Mouse (Mus musculus) stomach, postnatal 0 days (tissue): ENCODE measurements around the gene Anapc2. TPM values are rescaled to one million over a fixed set of nuclear protein-coding genes. Genes with fewer than 3 reads are reported as not detected.

ENCODE experiments used
- ATAC-seq: fragments of 200-750 bp; cut with Nextera tagmentation; 2 replicates; pipeline ENCODE4 v1.8.0; 2017; ENCODE audit not compliant: low FRiP score, low TSS enrichment
- DNase-seq: peaks from one replicate; pipeline ENCODE4 v3.0.0-alpha.2; 2016; ENCODE audit warnings: low spot score
- H3K27ac ChIP-seq: fragments of 300-500 bp; sonication (generic); replicated peaks from 2 replicates; pipeline ENCODE4 v1.5.1; 2014; ENCODE audit warnings: mild to moderate bottlenecking, control low read depth
- H3K27me3 ChIP-seq: fragments of 300-500 bp; sonication (generic); 2 replicates; pipeline ENCODE4 v1.6.1; 2014; ENCODE audit warnings: low read length; ENCODE audit not compliant: control insufficient read depth, insufficient read depth
- H3K36me3 ChIP-seq: fragments of 300-500 bp; sonication (generic); 2 replicates; pipeline ENCODE4 v1.6.1; 2014; ENCODE audit warnings: low read length, mixed read lengths; ENCODE audit not compliant: control insufficient read depth, insufficient read depth
- H3K4me1 ChIP-seq: fragments of 300-500 bp; sonication (generic); replicated peaks from 2 replicates; pipeline ENCODE4 v1.6.1; 2014; ENCODE audit warnings: antibody characterized with exemption; ENCODE audit not compliant: control insufficient read depth, insufficient read depth
- H3K4me2 ChIP-seq: fragments of 300-500 bp; sonication (generic); replicated peaks from 2 replicates; pipeline ENCODE4 v1.6.1; 2014; ENCODE audit warnings: low read depth, mild to moderate bottlenecking, control low read depth, moderate library complexity
- H3K4me3 ChIP-seq: fragments of 300-500 bp; sonication (generic); 2 replicates; pipeline ENCODE4 v1.5.1; 2014; ENCODE audit warnings: low read depth, low read length, control low read depth
- H3K9ac ChIP-seq: fragments of 300-500 bp; sonication (generic); 2 replicates; pipeline ENCODE4 v1.6.1; 2014; ENCODE audit warnings: mild to moderate bottlenecking, low read length, control low read depth, mixed read lengths
- H3K9me3 ChIP-seq: fragments of 300-500 bp; sonication (generic); 2 replicates; pipeline ENCODE4 v1.6.1; 2016; ENCODE audit warnings: low read length; ENCODE audit not compliant: control insufficient read depth
- CTCF ChIP-seq: IDR thresholded peaks from 2 replicates; pipeline ENCODE4 v1.5.1; 2016; ENCODE audit warnings: antibody characterized with exemption, low read depth, mild to moderate bottlenecking, moderate library complexity
- EP300 ChIP-seq: optimal IDR thresholded peaks from 2 replicates; pipeline ENCODE3; 2016; ENCODE audit warnings: antibody characterized with exemption
- WGBS: fragments of 180-500 bp; shearing (Covaris S2); extraction: QIAGEN DNeasy Blood & Tissue Kit; methylation state at CpG from one replicate; pipeline ENCODE4 v1.1.7; 2014; 5-methylcytosine and 5-hydroxymethylcytosine counted together
- polyA plus RNA-seq: library from polyadenylated mRNA; unstranded; fragments of >200 nt; fragmentation: Nextera tagmentation; extraction: Ambion mirVana; gene quantifications from 2 replicates; pipeline ENCODE4 v1.2.1, GENCODE M21; 2015

Gene Anapc2
- polyA plus RNA-seq, 1 experiment from 2014 or later = 57.5 TPM

DNA sequence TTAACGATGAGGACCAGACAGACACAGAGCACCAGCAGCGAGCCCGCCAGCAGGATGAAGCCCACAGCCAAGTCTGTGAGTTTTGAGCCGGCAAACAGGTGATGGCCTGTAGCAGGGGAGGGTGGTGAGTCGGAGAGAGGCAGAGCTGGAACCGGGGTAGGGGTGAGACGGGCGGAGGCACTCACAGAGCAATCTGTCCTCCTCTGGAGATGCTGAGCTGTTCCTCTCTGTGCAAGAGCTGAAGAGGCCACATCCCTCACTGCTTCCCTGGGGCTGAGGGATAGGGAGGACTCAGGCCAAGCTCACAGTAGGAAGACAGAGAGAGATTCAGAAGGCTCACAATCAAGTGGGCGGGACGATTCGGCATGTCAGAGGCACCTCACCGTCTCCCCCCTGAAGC lies 41.2 kb upstream of the Anapc2 start:
- Histone ChIP-seq H3K4me3 (no peak overlapping the region), H3K9me3 (no peaks in the 10 kb centered on the region), H3K4me2 (no peak overlapping the region), H3K36me3 (no peaks in the 10 kb centered on the region), H3K27me3 (no peaks in the 10 kb centered on the region), H3K27ac (no peak overlapping the region), H3K4me1 (no peaks in the 10 kb centered on the region), H3K9ac (no peak overlapping the region)
- 63% methylated on average over 12 of the region's 12 CpGs for WGBS
- no peak for DNase-seq
- ATAC-seq = no peak
- TF ChIP-seq EP300 = no peak
- TF ChIP-seq CTCF = no peak

DNA sequence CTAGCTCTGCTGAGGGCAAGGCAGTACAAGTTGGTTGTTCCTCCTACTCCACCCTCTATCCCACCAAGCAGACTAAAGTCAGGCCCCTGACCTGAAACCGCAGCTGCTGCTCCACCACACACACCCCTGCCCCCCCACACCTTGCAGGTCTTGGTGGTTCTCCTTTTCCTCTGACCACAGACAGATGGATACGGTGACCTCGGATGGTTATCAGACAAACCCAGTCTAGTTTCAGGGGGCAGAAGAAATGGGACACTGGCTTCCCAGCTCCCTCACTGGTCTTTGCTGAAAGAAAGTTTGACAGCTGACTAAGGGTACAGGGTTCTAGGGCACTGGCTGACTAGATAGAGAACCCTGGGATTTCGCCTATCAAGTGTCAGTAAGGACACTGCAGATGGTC lies 38.9 kb upstream of the Anapc2 start:
- H3K27ac ChIP-seq = no peak overlapping the region
- no peaks in the 10 kb centered on the region for H3K9me3 ChIP-seq
- H3K9ac ChIP-seq = no peak overlapping the region
- ATAC-seq (no peak), DNase-seq (no peak)
- no peak overlapping the region for H3K4me2 ChIP-seq
- H3K27me3 ChIP-seq = no peaks in the 10 kb centered on the region
- H3K4me1 ChIP-seq = no peaks in the 10 kb centered on the region
- 75% methylated on average over 4 of the region's 4 CpGs for WGBS
- TF ChIP-seq EP300 (no peak), CTCF (no peak)
- no peak overlapping the region for H3K4me3 ChIP-seq
- no peaks in the 10 kb centered on the region for H3K36me3 ChIP-seq

DNA sequence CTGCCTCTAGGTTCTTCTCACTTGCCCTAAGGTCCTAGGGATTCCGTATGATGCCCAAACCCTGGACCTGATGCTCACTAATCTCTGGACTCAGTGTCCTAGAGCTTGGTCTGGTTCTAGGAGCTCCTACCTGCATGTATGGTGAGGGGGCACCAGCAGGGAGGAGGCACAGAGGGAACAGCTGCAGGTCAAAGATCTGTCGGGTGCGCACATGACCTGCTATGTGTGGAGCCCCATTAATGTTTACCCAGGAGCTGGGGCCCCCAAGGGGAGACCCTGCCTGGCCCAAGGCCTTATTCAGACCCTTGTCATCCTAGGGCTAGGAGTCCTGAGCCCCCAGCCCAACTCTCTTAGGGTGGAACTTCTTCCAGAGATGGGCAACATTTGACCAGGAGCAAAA lies 38.2 kb upstream of the Anapc2 start, which contains the start of gene Slc34a3:
Gene Slc34a3, minus strand, starts transcription at position 315 of the 400 bp plus-strand sequence.
- Histone ChIP-seq H3K27me3 (no peaks in the 10 kb centered on the region), H3K36me3 (no peaks in the 10 kb centered on the region), H3K9me3 (no peaks in the 10 kb centered on the region), H3K4me1 (no peaks in the 10 kb centered on the region), H3K9ac (0 out of 2 replicates have a peak within 1 kb of the TSS, but pooled peaks have one; percentile 4), H3K4me3 (no peak within 1 kb of the TSS), H3K4me2 (no peak within 1 kb of the TSS), H3K27ac (no peak within 1 kb of the TSS)
- WGBS = 67% methylated on average over 3 of the region's 3 CpGs
- ATAC-seq (no peak), DNase-seq (no peak)
- TF ChIP-seq CTCF (no peak), EP300 (no peak)

DNA sequence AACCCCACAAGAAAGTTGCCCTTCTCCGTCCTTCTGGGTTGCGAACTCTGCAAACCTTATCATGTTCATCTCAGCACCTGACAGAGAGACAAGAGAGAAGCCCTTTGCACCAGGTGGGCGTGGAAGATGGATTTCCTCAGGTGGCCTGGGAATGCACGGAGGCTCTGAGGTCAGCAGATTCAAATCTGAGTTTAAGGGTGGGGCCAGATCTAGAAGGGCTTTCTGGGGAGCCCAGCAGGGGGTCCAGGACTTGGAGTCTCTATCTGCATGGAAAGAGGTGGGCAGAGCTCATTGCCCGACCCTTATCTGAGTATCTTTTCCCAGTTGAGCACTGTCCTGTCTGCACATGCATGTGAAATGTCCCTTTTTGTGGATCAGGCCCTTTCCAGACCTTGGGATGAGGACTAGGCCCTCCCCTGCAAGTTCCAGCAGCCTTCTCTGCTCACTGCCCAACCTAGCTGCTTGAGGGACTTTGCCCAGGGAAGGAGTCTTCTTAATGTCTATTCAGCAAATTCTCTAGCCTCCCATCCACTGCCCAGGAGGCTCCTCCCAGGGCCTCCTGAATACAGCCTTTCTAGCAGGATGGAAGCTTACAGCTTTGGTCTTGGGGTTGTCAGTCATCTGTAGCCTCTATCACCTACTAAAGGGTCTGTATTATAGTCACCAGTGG lies 37.6 kb upstream of the Anapc2 start:
- DNase-seq = no peak
- H3K4me1 ChIP-seq = no peaks in the 10 kb centered on the region
- no peak for ATAC-seq
- TF ChIP-seq CTCF (no peak), EP300 (no peak)
- no peak overlapping the region for H3K27ac ChIP-seq
- H3K9me3 ChIP-seq = no peaks in the 10 kb centered on the region
- H3K36me3 ChIP-seq = no peaks in the 10 kb centered on the region
- H3K4me3 ChIP-seq = no peak overlapping the region
- H3K4me2 ChIP-seq = no peak overlapping the region
- H3K9ac ChIP-seq = 0 out of 2 replicates have a peak overlapping the region, but pooled peaks have one; percentile 4
- 52% methylated on average over 5 of the region's 5 CpGs for WGBS
- H3K27me3 ChIP-seq = no peaks in the 10 kb centered on the region

DNA sequence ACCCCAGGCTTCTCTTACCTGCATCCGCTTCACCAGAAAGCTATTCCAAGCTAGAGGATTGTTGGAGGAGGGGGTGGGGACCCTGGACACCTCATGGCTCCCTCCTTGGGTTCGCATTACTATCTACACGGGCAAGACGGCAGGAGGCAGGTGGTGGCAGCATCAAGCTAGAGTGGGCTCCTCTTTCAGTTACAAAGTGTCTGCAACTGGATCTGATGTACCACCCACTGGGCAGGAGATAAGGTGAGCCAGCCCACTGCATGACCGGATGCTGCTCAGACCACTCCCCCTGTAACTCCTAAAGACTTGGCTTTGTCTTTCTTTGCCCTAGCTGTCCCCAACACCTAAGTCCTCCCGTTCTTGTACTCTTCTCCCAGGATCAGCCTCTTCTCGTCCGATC lies 35.7 kb upstream of the Anapc2 start, which contains the start of gene Rnf224:
Gene Rnf224, minus strand, starts transcription at position 174 of the 400 bp plus-strand sequence.
- Histone ChIP-seq H3K27ac (peak within 1 kb of the TSS; percentile 91), H3K4me3 (no peak within 1 kb of the TSS), H3K9ac (0 out of 2 replicates have a peak within 1 kb of the TSS, but pooled peaks have one; percentile 27), H3K9me3 (no peaks in the 10 kb centered on the region), H3K4me2 (0 out of 2 replicates have a peak within 1 kb of the TSS, but pooled peaks have one; percentile 17), H3K4me1 (peaks cover 4% of the 10 kb centered on the region; the same call in 1 of the 2 replicates), H3K27me3 (no peaks in the 10 kb centered on the region), H3K36me3 (no peaks in the 10 kb centered on the region)
- DNase-seq = no peak
- WGBS = 33% methylated on average over 8 of the region's 8 CpGs
- no peak for TF ChIP-seq CTCF
- no peak for TF ChIP-seq EP300
- ATAC-seq = no peak

DNA sequence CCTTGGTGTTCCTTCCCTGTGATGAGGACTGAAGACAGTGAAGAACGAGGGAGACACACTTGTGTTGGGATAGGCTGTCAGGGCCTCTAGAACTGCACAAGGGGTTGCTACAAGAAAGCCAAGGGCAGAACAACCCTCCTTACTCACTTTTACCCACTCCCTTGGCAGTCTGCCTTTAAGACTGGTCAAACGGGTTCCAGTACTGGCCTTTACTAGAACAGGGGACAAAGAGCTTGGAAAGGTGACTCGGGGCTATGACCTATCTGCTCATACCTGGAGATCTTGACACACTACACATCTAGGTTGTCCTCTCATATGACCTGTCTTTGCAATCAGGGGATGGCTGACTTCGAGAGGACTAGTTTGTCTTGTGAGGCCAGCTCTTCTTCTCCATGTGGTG lies 34.8 kb upstream of the Anapc2 start:
- Histone ChIP-seq H3K36me3 (no peaks in the 10 kb centered on the region), H3K4me3 (no peak overlapping the region), H3K9ac (0 out of 2 replicates have a peak overlapping the region, but pooled peaks have one; percentile 27), H3K27ac (peak overlapping the region; percentile 91), H3K27me3 (no peaks in the 10 kb centered on the region), H3K9me3 (no peaks in the 10 kb centered on the region), H3K4me2 (0 out of 2 replicates have a peak overlapping the region, but pooled peaks have one; percentile 17), H3K4me1 (peaks cover 5% of the 10 kb centered on the region; the same call in 1 of the 2 replicates)
- no peak for TF ChIP-seq EP300
- TF ChIP-seq CTCF = no peak
- 46% methylated on average over 4 of the region's 4 CpGs for WGBS
- ATAC-seq (peak; percentile 45), DNase-seq (peak; percentile 84)
